Mouse (Mus musculus) NIH3T3 (cell line): ENCODE data around the gene Cmtm6.

ENCODE experiments used
- DNase-seq: peaks from one replicate; pipeline ENCODE4 v3.0.0-alpha.2; 2012; ENCODE audit warnings: low read depth

The Cmtm6 gene

DNA sequence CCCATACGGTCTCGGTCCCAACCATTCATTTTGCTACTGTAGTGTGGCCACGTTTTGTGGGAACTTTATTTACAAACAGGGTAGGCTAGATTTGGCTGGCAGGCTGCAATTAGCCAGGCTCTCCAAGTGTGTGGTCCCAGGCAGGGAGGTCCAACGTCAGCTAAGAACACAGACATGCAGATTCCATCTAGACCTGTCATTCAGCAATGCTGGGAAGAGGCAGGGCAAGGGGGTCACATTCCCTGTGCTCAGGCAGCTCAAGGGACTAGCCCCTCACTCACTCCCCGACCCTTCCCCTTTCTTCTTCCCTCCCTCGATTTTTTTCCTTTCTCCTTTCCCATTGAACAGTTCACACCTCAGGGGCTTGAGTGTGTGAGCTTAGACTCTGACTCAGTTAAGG is 67.9 kb downstream of the Cmtm6 start:
- DNase-seq, result no peak
